Mouse (Mus musculus): ENCODE data around the gene Ubash3b. TPM values are rescaled to one million over a fixed set of nuclear protein-coding genes. Genes with fewer than 3 reads are reported as not detected.

The Ubash3b gene
- polyA plus RNA-seq, 1 experiment from 2014 or later, result 29.7 TPM

DNA sequence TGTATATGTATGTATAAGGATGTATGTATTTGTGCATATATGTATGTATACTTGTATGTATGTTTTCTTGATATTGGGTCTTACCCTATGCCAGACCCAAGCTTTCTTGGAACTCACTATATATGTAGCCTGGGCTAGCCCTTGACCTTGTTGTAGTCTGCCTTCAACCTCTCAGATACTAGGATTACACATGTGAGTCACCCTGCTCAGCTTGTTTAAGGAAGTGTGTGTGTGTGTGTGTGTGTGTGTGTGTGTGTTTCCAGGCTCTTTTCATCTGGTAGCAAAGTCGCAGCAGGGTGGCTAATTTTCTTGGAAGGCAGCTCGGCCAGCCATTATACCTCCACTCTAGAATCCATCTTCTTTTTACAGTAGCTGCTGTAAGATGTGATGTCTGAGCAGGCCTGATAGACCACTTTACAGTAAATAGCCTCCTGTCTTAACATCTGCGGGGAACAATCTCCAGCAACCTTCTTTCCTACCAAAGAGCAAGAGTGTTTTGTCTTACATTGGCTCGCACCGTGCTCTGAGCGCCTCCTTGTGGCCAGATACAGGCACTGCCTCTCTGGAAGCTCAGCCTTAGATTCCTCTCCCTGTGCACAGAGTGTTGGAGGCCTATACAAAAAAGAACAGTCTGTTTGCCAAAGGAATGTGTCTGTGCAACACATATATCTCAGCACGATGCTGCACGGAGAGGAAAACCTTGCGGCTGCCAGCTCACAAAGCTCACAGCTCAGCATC is 29.4 kb upstream of the Ubash3b start:
- Histone ChIP-seq H3K9ac (ENCODE audit: low read depth, low read length) (peak overlapping the region; percentile 46), H3K4me3 (ENCODE audit: low read length) (no peak overlapping the region), H3K4me1 (ENCODE audit: control insufficient read depth, insufficient read depth, low read depth, low read length) (no peaks in the 10 kb centered on the region; the same call in 1 of the 2 replicates), H3K4me2 (ENCODE audit: low read length) (no peak overlapping the region), H3K9me3 (ENCODE audit: control insufficient read depth, low read length) (no peaks in the 10 kb centered on the region), H3K27ac (ENCODE audit: low read depth, low read length) (peak overlapping the region; percentile 55; the same call in 1 of the 2 replicates), H3K36me3 (ENCODE audit: control insufficient read depth, insufficient read depth, low read length) (no peaks in the 10 kb centered on the region), H3K27me3 (replicated peaks; ENCODE audit: control insufficient read depth, insufficient read depth, low read length) (no peaks in the 10 kb centered on the region)
- ATAC-seq, result peak; percentile 90
- WGBS, result 19% methylated on average over 9 of the region's 9 CpGs

DNA sequence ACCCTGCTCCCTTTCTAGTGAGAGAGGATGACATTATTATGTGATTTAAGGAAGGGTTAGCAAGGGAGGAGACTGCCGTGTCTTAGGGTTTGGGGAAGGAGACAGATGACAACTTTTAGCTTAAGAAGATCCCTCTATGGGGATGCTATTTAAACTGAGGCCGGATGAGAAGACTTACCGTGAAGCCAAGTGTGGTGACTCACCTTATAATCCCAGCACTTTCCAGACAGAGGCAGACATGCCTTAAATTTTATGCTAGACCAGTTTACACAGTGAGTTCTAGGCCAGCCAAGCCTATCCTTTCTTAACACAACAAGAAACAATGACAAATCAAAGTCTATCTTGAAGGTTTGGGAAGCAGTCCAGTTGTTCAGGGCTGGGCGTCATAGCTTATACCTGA is 26.4 kb upstream of the Ubash3b start:
- Histone ChIP-seq H3K9ac (ENCODE audit: low read depth, low read length) (no peak overlapping the region), H3K36me3 (ENCODE audit: control insufficient read depth, insufficient read depth, low read length) (no peaks in the 10 kb centered on the region), H3K9me3 (ENCODE audit: control insufficient read depth, low read length) (no peaks in the 10 kb centered on the region), H3K4me1 (ENCODE audit: control insufficient read depth, insufficient read depth, low read depth, low read length) (no peaks in the 10 kb centered on the region; the same call in 1 of the 2 replicates), H3K27ac (ENCODE audit: low read depth, low read length) (no peak overlapping the region), H3K27me3 (replicated peaks; ENCODE audit: control insufficient read depth, insufficient read depth, low read length) (no peaks in the 10 kb centered on the region), H3K4me2 (ENCODE audit: low read length) (no peak overlapping the region), H3K4me3 (ENCODE audit: low read length) (no peak overlapping the region)
- no peak for ATAC-seq
- WGBS, result 89% methylated on average over 4 of the region's 4 CpGs

DNA sequence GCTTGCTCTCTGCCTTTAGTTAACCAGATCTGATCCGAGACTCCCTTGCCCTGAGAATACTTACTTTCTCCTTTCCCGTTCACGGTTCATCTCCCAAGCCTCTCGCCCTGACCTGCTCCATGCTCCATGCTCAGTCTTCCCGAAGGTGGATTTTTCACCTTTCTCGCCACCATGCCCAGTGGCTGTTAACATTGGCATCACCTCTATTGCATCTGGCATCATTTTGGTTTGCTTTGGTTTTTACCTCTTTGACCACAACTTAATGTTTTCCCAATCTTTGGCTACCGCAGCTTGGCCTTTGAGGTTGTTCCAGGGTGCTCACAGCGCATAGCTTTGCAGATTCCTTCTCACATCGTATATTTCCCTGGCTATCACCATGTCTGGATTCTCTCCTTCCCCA is 26.0 kb upstream of the Ubash3b start:
- no peaks in the 10 kb centered on the region for H3K27me3 ChIP-seq (replicated peaks; ENCODE audit: control insufficient read depth, insufficient read depth, low read length)
- H3K4me2 ChIP-seq (ENCODE audit: low read length), result no peak overlapping the region
- no peak for ATAC-seq
- H3K4me1 ChIP-seq (ENCODE audit: control insufficient read depth, insufficient read depth, low read depth, low read length), result peaks cover under 1% of the 10 kb centered on the region
- no peak overlapping the region for H3K27ac ChIP-seq (ENCODE audit: low read depth, low read length)
- no peaks in the 10 kb centered on the region for H3K9me3 ChIP-seq (ENCODE audit: control insufficient read depth, low read length)
- H3K4me3 ChIP-seq (ENCODE audit: low read length), result no peak overlapping the region
- WGBS, result 90% methylated on average over 9 of the region's 9 CpGs
- H3K36me3 ChIP-seq (ENCODE audit: control insufficient read depth, insufficient read depth, low read length), result no peaks in the 10 kb centered on the region
- no peak overlapping the region for H3K9ac ChIP-seq (ENCODE audit: low read depth, low read length)

DNA sequence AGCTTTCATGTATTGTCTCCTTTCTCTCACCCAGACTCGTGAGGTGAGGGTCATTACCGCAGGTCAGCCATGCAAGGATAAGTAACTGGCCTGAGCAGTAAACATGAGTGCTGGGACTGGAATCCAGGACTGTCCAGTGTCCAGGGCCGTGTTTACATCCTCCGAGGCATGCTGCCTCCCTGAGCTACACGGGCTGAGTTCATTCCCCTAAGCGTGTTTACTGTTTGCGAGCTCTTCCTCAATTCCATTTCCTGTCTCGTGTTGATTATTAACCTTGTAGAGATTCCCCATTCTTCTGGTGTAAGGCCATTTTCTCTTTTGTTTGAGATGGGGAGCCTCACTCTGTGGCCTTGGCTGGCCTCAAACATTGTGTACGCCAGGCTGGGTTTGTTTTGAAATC is 23.8 kb upstream of the Ubash3b start:
- Histone ChIP-seq H3K9me3 (ENCODE audit: control insufficient read depth, low read length) (no peaks in the 10 kb centered on the region), H3K27me3 (replicated peaks; ENCODE audit: control insufficient read depth, insufficient read depth, low read length) (no peaks in the 10 kb centered on the region), H3K4me3 (ENCODE audit: low read length) (no peak overlapping the region), H3K36me3 (ENCODE audit: control insufficient read depth, insufficient read depth, low read length) (no peaks in the 10 kb centered on the region), H3K27ac (ENCODE audit: low read depth, low read length) (no peak overlapping the region), H3K9ac (ENCODE audit: low read depth, low read length) (no peak overlapping the region), H3K4me1 (ENCODE audit: control insufficient read depth, insufficient read depth, low read depth, low read length) (peaks cover 2% of the 10 kb centered on the region; the same call in 1 of the 2 replicates), H3K4me2 (ENCODE audit: low read length) (no peak overlapping the region)
- no peak for ATAC-seq
- 70% methylated on average over 9 of the region's 9 CpGs for WGBS

DNA sequence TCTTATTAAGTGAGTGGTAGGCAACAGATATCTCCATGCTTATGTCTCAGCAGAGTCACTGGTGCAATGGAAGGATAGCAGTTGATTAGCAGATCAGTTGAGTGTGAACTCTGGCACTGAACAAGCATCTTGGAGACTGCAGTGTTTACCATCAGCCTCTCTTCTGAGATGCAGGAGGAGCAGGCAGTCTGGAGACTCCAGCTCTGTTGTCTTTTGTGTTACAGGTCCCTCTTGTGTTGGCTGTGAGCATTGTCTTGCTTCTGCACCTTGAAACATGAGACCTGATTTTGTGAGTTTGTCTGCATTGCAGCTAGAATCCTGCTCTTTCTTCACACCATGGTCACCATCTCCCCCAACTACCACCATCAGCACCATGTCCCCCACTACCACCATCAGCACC is 21.1 kb upstream of the Ubash3b start:
- Histone ChIP-seq H3K4me1 (ENCODE audit: control insufficient read depth, insufficient read depth, low read depth, low read length) (peaks cover 2% of the 10 kb centered on the region; the same call in 1 of the 2 replicates), H3K27ac (ENCODE audit: low read depth, low read length) (no peak overlapping the region), H3K36me3 (ENCODE audit: control insufficient read depth, insufficient read depth, low read length) (no peaks in the 10 kb centered on the region), H3K4me2 (ENCODE audit: low read length) (no peak overlapping the region), H3K27me3 (replicated peaks; ENCODE audit: control insufficient read depth, insufficient read depth, low read length) (no peaks in the 10 kb centered on the region), H3K4me3 (ENCODE audit: low read length) (no peak overlapping the region), H3K9ac (ENCODE audit: low read depth, low read length) (no peak overlapping the region), H3K9me3 (ENCODE audit: control insufficient read depth, low read length) (no peaks in the 10 kb centered on the region)
- peak; percentile 94 for ATAC-seq

- Histone ChIP-seq H3K9ac (ENCODE audit: low read depth, low read length) (no peak overlapping the region), H3K9me3 (ENCODE audit: control insufficient read depth, low read length) (no peaks in the 10 kb centered on the region), H3K27me3 (replicated peaks; ENCODE audit: control insufficient read depth, insufficient read depth, low read length) (no peaks in the 10 kb centered on the region), H3K36me3 (ENCODE audit: control insufficient read depth, insufficient read depth, low read length) (no peaks in the 10 kb centered on the region), H3K4me3 (ENCODE audit: low read length) (no peak overlapping the region), H3K27ac (ENCODE audit: low read depth, low read length) (no peak overlapping the region), H3K4me2 (ENCODE audit: low read length) (no peak overlapping the region), H3K4me1 (ENCODE audit: control insufficient read depth, insufficient read depth, low read depth, low read length) (peaks cover 2% of the 10 kb centered on the region; the same call in 1 of the 2 replicates)
- ATAC-seq, result no peak
- 76% methylated on average over 8 of the region's 8 CpGs for WGBS
Measured at GRCm38 (mm10) chr9:41181803-41182202, 20.3 kb upstream of the Ubash3b start.

DNA sequence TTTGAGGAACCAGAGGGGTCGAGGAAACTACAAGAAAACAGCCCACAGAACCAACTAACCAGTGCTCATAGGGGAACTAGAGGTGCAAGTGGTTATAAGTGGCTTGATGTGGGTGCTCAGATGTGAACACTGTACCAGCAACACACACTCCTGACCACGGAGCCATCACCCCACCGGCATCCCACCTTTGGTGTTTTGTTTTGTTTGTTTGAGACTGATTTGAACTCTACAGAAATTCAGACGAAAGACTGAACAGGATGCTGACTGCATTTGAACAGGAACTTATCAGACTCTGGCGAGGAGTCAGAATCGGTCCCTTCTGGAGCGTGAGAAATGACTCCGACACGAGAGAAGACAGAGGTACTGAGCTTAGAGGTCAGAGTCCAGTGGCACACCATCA is 19.9 kb upstream of the Ubash3b start:
- no peak for ATAC-seq
- Histone ChIP-seq H3K9me3 (ENCODE audit: control insufficient read depth, low read length) (no peaks in the 10 kb centered on the region), H3K27me3 (replicated peaks; ENCODE audit: control insufficient read depth, insufficient read depth, low read length) (no peaks in the 10 kb centered on the region), H3K27ac (ENCODE audit: low read depth, low read length) (no peak overlapping the region), H3K9ac (ENCODE audit: low read depth, low read length) (no peak overlapping the region), H3K4me1 (ENCODE audit: control insufficient read depth, insufficient read depth, low read depth, low read length) (peaks cover 2% of the 10 kb centered on the region; the same call in 1 of the 2 replicates), H3K4me3 (ENCODE audit: low read length) (no peak overlapping the region), H3K36me3 (ENCODE audit: control insufficient read depth, insufficient read depth, low read length) (no peaks in the 10 kb centered on the region), H3K4me2 (ENCODE audit: low read length) (no peak overlapping the region)
- 86% methylated on average over 9 of the region's 9 CpGs for WGBS

- Histone ChIP-seq H3K27ac (ENCODE audit: low read depth, low read length) (no peak overlapping the region), H3K4me3 (ENCODE audit: low read length) (no peak overlapping the region), H3K4me2 (ENCODE audit: low read length) (no peak overlapping the region), H3K9ac (ENCODE audit: low read depth, low read length) (no peak overlapping the region), H3K27me3 (replicated peaks; ENCODE audit: control insufficient read depth, insufficient read depth, low read length) (no peaks in the 10 kb centered on the region), H3K36me3 (ENCODE audit: control insufficient read depth, insufficient read depth, low read length) (no peaks in the 10 kb centered on the region), H3K4me1 (ENCODE audit: control insufficient read depth, insufficient read depth, low read depth, low read length) (peaks cover 2% of the 10 kb centered on the region; the same call in 1 of the 2 replicates), H3K9me3 (ENCODE audit: control insufficient read depth, low read length) (no peaks in the 10 kb centered on the region)
- 80% methylated on average over 5 of the region's 5 CpGs for WGBS
- ATAC-seq, result no peak
Measured at GRCm38 (mm10) chr9:41179056-41179455, 17.6 kb upstream of the Ubash3b start.

DNA sequence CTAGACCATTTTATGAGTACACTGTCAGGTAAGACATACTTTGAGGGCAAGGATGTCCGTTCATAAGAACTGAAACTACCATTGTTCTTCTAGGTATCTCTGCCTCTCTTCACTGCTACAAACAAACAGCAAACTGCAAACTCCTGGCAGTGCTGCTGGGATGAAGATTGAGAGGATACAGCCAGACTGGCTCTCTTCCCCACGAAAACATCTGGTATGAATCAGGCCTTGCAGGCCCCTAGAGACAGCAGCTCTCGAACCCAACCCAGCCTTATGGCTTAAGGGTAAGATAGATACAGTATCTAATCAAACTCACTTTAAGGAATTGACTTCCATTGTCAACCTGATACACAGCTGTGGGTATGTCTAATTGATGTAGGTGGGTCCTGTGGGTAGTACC is 11.7 kb upstream of the Ubash3b start:
- Histone ChIP-seq H3K27me3 (replicated peaks; ENCODE audit: control insufficient read depth, insufficient read depth, low read length) (no peaks in the 10 kb centered on the region), H3K9ac (ENCODE audit: low read depth, low read length) (no peak overlapping the region), H3K36me3 (ENCODE audit: control insufficient read depth, insufficient read depth, low read length) (no peaks in the 10 kb centered on the region), H3K4me1 (ENCODE audit: control insufficient read depth, insufficient read depth, low read depth, low read length) (no peaks in the 10 kb centered on the region), H3K4me2 (ENCODE audit: low read length) (no peak overlapping the region), H3K27ac (ENCODE audit: low read depth, low read length) (no peak overlapping the region), H3K9me3 (ENCODE audit: control insufficient read depth, low read length) (no peaks in the 10 kb centered on the region), H3K4me3 (ENCODE audit: low read length) (no peak overlapping the region)
- whole genome bisulfite sequencing, result 72% methylated on average over 3 of the region's 3 CpGs
- no peak for ATAC-seq
